Mouse (Mus musculus): Measurements from ENCODE around the gene Iqsec2. TPM values are rescaled to one million over a fixed set of nuclear protein-coding genes. Genes with fewer than 3 reads are reported as not detected.

Gene Iqsec2
- total RNA-seq, 2 experiments from 2014 or later: 5.3 to 7.4 TPM

- ATAC-seq (replicated peaks; ENCODE audit: poor library complexity, severe bottlenecking): peak; percentile 60
Observed at GRCm38 (mm10) chrX:152178843-152179545, 34.9 kb downstream of the Iqsec2 start.

- peak; percentile 73 for ATAC-seq (replicated peaks; ENCODE audit: poor library complexity, severe bottlenecking)
Observed at GRCm38 (mm10) chrX:152179670-152180656, 35.9 kb downstream of the Iqsec2 start.

- no peak for ATAC-seq (replicated peaks; ENCODE audit: poor library complexity, severe bottlenecking)
Observed at GRCm38 (mm10) chrX:152187151-152187550, 43.1 kb downstream of the Iqsec2 start.

- ATAC-seq (replicated peaks; ENCODE audit: poor library complexity, severe bottlenecking): no peak
Observed at GRCm38 (mm10) chrX:152191266-152191665, 47.2 kb downstream of the Iqsec2 start.

GRCm38 (mm10) chrX:152197814-152198648 lies 54.0 kb downstream of the Iqsec2 start:
- no peak for ATAC-seq (replicated peaks; ENCODE audit: poor library complexity, severe bottlenecking)

GRCm38 (mm10) chrX:152201737-152202421 lies 57.8 kb downstream of the Iqsec2 start:
- 0 out of 2 replicates have a peak, but pooled peaks have one; percentile 14 for ATAC-seq (replicated peaks; ENCODE audit: poor library complexity, severe bottlenecking)

GRCm38 (mm10) chrX:152202422-152203103 lies 58.5 kb downstream of the Iqsec2 start:
- ATAC-seq (replicated peaks; ENCODE audit: poor library complexity, severe bottlenecking): peak; percentile 48

GRCm38 (mm10) chrX:152203247-152203646 lies 59.2 kb downstream of the Iqsec2 start:
- peak; percentile 85 for ATAC-seq (replicated peaks; ENCODE audit: poor library complexity, severe bottlenecking)

- no peak for ATAC-seq (replicated peaks; ENCODE audit: poor library complexity, severe bottlenecking)
Observed at GRCm38 (mm10) chrX:152205486-152205885, 61.4 kb downstream of the Iqsec2 start.

- ATAC-seq (replicated peaks; ENCODE audit: poor library complexity, severe bottlenecking): peak; percentile 53; the same call in 1 of the 2 replicates
Observed at GRCm38 (mm10) chrX:152214703-152215102, 70.6 kb downstream of the Iqsec2 start.

- ATAC-seq (replicated peaks; ENCODE audit: poor library complexity, severe bottlenecking): peak; percentile 92
Observed at GRCm38 (mm10) chrX:152218529-152218928, 74.5 kb downstream of the Iqsec2 start.

GRCm38 (mm10) chrX:152221721-152222120 lies 77.7 kb downstream of the Iqsec2 start:
- no peak for ATAC-seq (replicated peaks; ENCODE audit: poor library complexity, severe bottlenecking)

- ATAC-seq (replicated peaks; ENCODE audit: poor library complexity, severe bottlenecking): no peak
Observed at GRCm38 (mm10) chrX:152222226-152222625, 78.2 kb downstream of the Iqsec2 start.

GRCm38 (mm10) chrX:152223313-152223712 lies 79.2 kb downstream of the Iqsec2 start:
- ATAC-seq (replicated peaks; ENCODE audit: poor library complexity, severe bottlenecking): no peak

GRCm38 (mm10) chrX:152224280-152224679 lies 80.2 kb downstream of the Iqsec2 start:
- ATAC-seq (replicated peaks; ENCODE audit: poor library complexity, severe bottlenecking): peak; percentile 40; the same call in 1 of the 2 replicates

- ATAC-seq (replicated peaks; ENCODE audit: poor library complexity, severe bottlenecking): peak; percentile 98
Observed at GRCm38 (mm10) chrX:152232781-152233763, 89.0 kb downstream of the Iqsec2 start, which contains the start of gene Kdm5c. Gene Kdm5c (plus strand): TSS chrX:152233020.

GRCm38 (mm10) chrX:152234125-152234524 lies 90.1 kb downstream of the Iqsec2 start:
- no peak for ATAC-seq (replicated peaks; ENCODE audit: poor library complexity, severe bottlenecking)

- no peak for ATAC-seq (replicated peaks; ENCODE audit: poor library complexity, severe bottlenecking)
Observed at GRCm38 (mm10) chrX:152235758-152236157, 91.7 kb downstream of the Iqsec2 start.
